Mouse (Mus musculus): Measurements from ENCODE around the gene Tmem59l. TPM values are rescaled to one million over a fixed set of nuclear protein-coding genes. Genes with fewer than 3 reads are reported as not detected.
"Not testable (repeated sequence)": the region's sequence is repeated elsewhere in the genome, so short reads cannot be mapped to it uniquely, and the experiment has no call there.

The Tmem59l gene
- polyA plus RNA-seq, 1 experiment from 2014 or later: 29.2 TPM

- Histone ChIP-seq H3K9ac (no peak overlapping the region), H3K36me3 (peaks cover 21% of the 10 kb centered on the region), H3K4me3 (no peak overlapping the region), H3K27ac (no peak overlapping the region), H3K4me2 (replicated peaks) (no peak overlapping the region), H3K27me3 (no peaks in the 10 kb centered on the region), H3K4me1 (peaks cover 12% of the 10 kb centered on the region), H3K9me3 (replicated peaks) (no peaks in the 10 kb centered on the region)
- 91% methylated on average over 6 of the region's 6 CpGs for WGBS
- ATAC-seq (ENCODE audit: low FRiP score): no peak
These were observed 31.9 kb upstream of the Tmem59l start for GRCm38 (mm10) chr8:70519043-70519442.

DNA sequence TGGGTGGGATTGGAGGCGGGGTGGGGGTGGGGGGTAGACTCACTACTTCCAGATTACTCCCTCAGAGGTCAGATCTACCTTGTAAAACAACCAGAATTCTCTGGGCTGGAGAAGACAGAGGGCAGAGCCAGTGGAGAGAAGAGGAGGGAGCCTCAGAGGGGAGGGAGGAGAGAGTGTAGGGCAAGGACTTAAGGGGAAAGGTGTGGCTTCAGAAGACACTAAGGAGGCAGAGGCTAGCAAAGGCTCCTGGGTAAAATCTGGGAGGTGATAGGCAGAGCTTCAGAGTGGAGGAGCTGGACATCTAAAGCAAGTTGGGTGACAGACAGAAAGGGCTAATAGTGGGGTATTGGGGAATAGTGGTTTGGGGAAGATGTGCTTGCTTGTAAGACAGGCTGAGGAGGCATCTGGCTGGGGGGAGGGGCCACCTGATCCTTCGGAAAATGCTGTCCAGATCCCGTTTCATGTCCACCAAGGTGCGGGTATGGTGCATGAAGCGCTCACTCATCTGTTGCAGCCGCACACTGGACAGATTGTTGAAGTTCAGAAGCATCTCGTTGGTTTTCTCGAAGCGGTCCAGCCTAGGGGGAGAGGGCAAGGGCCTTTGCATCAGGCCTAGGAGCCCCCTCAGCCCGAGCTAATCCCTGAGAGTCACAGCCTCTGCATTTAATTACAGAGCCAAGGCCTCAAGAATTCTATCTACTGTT, 30.9 kb upstream of the Tmem59l start:
- no peaks in the 10 kb centered on the region for H3K27me3 ChIP-seq
- H3K9ac ChIP-seq: no peak overlapping the region
- ATAC-seq (ENCODE audit: low FRiP score): no peak
- H3K27ac ChIP-seq: no peak overlapping the region
- peaks cover 30% of the 10 kb centered on the region for H3K36me3 ChIP-seq
- H3K4me3 ChIP-seq: no peak overlapping the region
- H3K4me2 ChIP-seq (replicated peaks): no peak overlapping the region
- WGBS: 65% methylated on average over 10 of the region's 10 CpGs
- peaks cover 6% of the 10 kb centered on the region for H3K4me1 ChIP-seq
- H3K9me3 ChIP-seq (replicated peaks): no peaks in the 10 kb centered on the region

GRCm38 (mm10) chr8:70513441-70513840, 26.3 kb upstream of the Tmem59l start:
- H3K36me3 ChIP-seq: peaks cover 38% of the 10 kb centered on the region
- H3K27me3 ChIP-seq: no peaks in the 10 kb centered on the region
- peaks cover 18% of the 10 kb centered on the region for H3K4me1 ChIP-seq
- H3K9ac ChIP-seq: no peak overlapping the region
- 72% methylated on average over 2 of the region's 2 CpGs for WGBS
- H3K4me3 ChIP-seq: no peak overlapping the region
- no peak overlapping the region for H3K27ac ChIP-seq
- no peaks in the 10 kb centered on the region for H3K9me3 ChIP-seq (replicated peaks)
- H3K4me2 ChIP-seq (replicated peaks): no peak overlapping the region
- no peak for ATAC-seq (ENCODE audit: low FRiP score)

DNA sequence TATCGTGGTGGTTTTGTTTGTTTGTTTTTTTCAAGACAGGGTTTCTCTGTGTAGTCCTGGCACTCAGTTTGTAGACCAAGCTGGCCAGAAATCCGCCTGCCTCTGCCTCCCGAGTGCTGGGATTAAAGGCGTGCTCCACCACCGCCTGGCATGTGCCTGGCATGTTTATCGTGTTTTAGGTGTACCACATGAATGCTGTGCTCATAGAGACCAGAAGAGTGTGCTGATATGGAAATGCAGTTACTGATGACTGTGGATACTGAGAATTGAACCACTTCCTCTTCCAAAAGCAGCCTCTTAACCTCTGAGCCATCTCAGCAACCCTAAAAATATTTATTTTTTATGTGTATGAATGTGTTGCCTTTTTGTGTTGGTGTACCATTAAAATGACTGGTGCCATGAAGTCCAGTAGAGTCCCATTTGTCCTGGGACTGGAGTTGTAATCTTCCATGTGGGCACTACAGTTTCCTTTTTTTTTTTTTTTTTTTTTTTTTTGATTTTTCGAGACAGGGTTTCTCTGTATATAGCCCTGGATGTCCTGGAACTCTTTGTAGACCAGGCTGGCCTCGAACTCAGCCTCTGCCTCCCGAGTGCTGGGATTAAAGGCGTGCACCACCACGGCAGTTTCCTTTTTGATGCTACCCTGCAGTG, 25.2 kb upstream of the Tmem59l start:
- Histone ChIP-seq H3K9me3 (replicated peaks) (no peaks in the 10 kb centered on the region), H3K9ac (0 out of 2 replicates have a peak overlapping the region, but pooled peaks have one; percentile 23), H3K4me3 (no peak overlapping the region), H3K4me1 (peaks cover 19% of the 10 kb centered on the region), H3K4me2 (replicated peaks) (no peak overlapping the region), H3K36me3 (peaks cover 46% of the 10 kb centered on the region), H3K27ac (no peak overlapping the region), H3K27me3 (no peaks in the 10 kb centered on the region)
- WGBS: 91% methylated on average over 11 of the region's 11 CpGs
- ATAC-seq (ENCODE audit: low FRiP score): no peak

- ATAC-seq (ENCODE audit: low FRiP score): no peak
- peaks cover 49% of the 10 kb centered on the region for H3K36me3 ChIP-seq
- 95% methylated on average over 2 of the region's 2 CpGs for WGBS
- H3K27me3 ChIP-seq: no peaks in the 10 kb centered on the region
- no peaks in the 10 kb centered on the region for H3K9me3 ChIP-seq (replicated peaks)
- no peak overlapping the region for H3K4me3 ChIP-seq
- peak overlapping the region; percentile 97; the same call in 1 of the 2 replicates for H3K4me2 ChIP-seq (replicated peaks)
- no peak overlapping the region for H3K27ac ChIP-seq
- peaks cover 19% of the 10 kb centered on the region for H3K4me1 ChIP-seq
- no peak overlapping the region for H3K9ac ChIP-seq
These were observed 24.6 kb upstream of the Tmem59l start for GRCm38 (mm10) chr8:70511770-70512169.

DNA sequence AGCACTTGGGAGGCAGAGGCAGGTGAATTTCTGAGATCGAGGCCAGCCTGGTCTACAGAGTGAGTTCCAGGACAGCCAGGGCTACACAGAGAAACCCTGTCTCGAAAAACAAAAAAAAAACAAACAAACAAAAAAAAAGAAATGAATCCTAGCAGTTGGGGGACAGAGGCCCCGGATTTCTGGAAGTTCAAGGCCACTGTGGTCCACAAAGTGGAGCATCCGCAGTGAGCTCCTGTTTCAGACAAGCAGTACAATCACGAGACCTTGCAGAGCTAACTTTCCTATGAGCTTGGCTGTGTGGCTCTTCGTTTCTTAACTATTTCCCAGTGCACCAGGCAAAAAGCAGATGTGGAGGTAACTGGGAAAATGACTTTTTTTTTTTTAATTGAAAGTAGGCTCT, 24.0 kb upstream of the Tmem59l start:
- not testable (repeated sequence) for H3K9ac ChIP-seq; H3K27me3 ChIP-seq; H3K9me3 ChIP-seq (replicated peaks); ATAC-seq (ENCODE audit: low FRiP score)
- Histone ChIP-seq H3K4me3 (peak overlapping the region; percentile 100), H3K4me2 (replicated peaks) (peak overlapping the region; percentile 97), H3K4me1 (peaks cover 19% of the 10 kb centered on the region), H3K27ac (peak overlapping the region; percentile 96; the same call in 1 of the 2 replicates), H3K36me3 (peaks cover 43% of the 10 kb centered on the region)
- 89% methylated on average over 6 of the region's 6 CpGs for WGBS

GRCm38 (mm10) chr8:70510228-70510915, 23.2 kb upstream of the Tmem59l start, which contains the start of gene Uba52:
Gene Uba52, minus strand, starts transcription at chr8:70510801.
- peak; percentile 84 for ATAC-seq (ENCODE audit: low FRiP score)
- H3K36me3 ChIP-seq: peaks cover 42% of the 10 kb centered on the region
- no peaks in the 10 kb centered on the region for H3K9me3 ChIP-seq (replicated peaks)
- H3K27ac ChIP-seq: peak within 1 kb of the TSS; percentile 96
- H3K4me1 ChIP-seq: peaks cover 25% of the 10 kb centered on the region
- peak within 1 kb of the TSS; percentile 100 for H3K4me3 ChIP-seq
- peak within 1 kb of the TSS; percentile 99 for H3K9ac ChIP-seq
- H3K4me2 ChIP-seq (replicated peaks): peak within 1 kb of the TSS; percentile 97
- WGBS: 1% methylated on average over 69 of the region's 74 CpGs
- no peaks in the 10 kb centered on the region for H3K27me3 ChIP-seq

GRCm38 (mm10) chr8:70509281-70509952, 22.3 kb upstream of the Tmem59l start:
- no peaks in the 10 kb centered on the region for H3K27me3 ChIP-seq
- 16% methylated on average over 25 of the region's 25 CpGs for WGBS
- peaks cover 33% of the 10 kb centered on the region for H3K4me1 ChIP-seq
- peak overlapping the region; percentile 96; the same call in 1 of the 2 replicates for H3K27ac ChIP-seq
- ATAC-seq (ENCODE audit: low FRiP score): no peak
- H3K4me2 ChIP-seq (replicated peaks): peak overlapping the region; percentile 97
- H3K36me3 ChIP-seq: peaks cover 38% of the 10 kb centered on the region
- H3K4me3 ChIP-seq: peak overlapping the region; percentile 100
- no peaks in the 10 kb centered on the region for H3K9me3 ChIP-seq (replicated peaks)
- H3K9ac ChIP-seq: peak overlapping the region; percentile 99

- 65% methylated on average over 5 of the region's 5 CpGs for WGBS
- Histone ChIP-seq H3K9ac (no peak overlapping the region), H3K36me3 (peaks cover 21% of the 10 kb centered on the region), H3K4me3 (peak overlapping the region; percentile 74; the same call in 1 of the 2 replicates), H3K27me3 (peaks cover 23% of the 10 kb centered on the region), H3K27ac (peak overlapping the region; percentile 94), H3K4me2 (replicated peaks) (peak overlapping the region; percentile 87; the same call in 1 of the 2 replicates), H3K9me3 (replicated peaks) (no peaks in the 10 kb centered on the region), H3K4me1 (peaks cover 44% of the 10 kb centered on the region)
- ATAC-seq (ENCODE audit: low FRiP score): no peak
These were observed 19.9 kb upstream of the Tmem59l start for GRCm38 (mm10) chr8:70507027-70507393.

DNA sequence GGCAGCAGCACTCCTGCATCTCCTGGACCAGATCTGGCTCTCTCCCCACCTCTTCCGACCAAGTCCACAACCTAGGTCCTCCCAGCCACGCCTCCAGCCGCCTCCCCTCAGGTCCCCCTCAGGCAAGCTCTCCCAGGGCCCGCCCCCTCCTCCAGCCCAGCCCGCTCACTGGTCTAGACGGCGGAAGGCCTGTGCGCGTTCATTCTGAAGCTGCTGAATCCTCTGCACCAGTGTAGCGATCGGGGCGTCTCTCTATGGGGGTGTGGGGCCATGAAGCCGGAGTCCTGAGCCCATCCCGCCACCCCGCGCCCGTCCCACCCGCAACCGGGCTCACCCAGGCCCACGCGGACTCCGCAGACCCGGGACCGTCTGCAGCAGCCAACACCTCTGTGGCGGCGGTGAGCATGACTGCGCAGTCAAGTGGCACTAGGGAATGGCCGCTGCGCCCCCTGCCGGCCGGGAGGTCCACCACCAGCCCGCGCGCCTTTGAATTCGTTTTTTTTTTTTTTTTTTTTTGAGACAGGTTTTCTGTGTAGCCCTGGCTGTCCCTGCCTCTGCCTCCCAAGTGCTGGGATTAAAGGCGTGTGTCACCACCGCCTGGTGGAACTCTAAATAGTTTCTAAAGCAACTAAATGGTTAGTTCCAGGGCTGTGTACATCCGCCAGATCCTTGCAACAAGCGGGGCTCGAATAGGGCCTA, 19.3 kb upstream of the Tmem59l start, which contains the start of gene Rex1bd:
Rex1bd (minus strand) TSS at position 425 of the 699 bp plus-strand sequence.
- ATAC-seq (ENCODE audit: low FRiP score): peak; percentile 85
- 1% methylated on average over 40 of the region's 40 CpGs for whole genome bisulfite sequencing
- H3K4me1 ChIP-seq: peaks cover 43% of the 10 kb centered on the region

DNA sequence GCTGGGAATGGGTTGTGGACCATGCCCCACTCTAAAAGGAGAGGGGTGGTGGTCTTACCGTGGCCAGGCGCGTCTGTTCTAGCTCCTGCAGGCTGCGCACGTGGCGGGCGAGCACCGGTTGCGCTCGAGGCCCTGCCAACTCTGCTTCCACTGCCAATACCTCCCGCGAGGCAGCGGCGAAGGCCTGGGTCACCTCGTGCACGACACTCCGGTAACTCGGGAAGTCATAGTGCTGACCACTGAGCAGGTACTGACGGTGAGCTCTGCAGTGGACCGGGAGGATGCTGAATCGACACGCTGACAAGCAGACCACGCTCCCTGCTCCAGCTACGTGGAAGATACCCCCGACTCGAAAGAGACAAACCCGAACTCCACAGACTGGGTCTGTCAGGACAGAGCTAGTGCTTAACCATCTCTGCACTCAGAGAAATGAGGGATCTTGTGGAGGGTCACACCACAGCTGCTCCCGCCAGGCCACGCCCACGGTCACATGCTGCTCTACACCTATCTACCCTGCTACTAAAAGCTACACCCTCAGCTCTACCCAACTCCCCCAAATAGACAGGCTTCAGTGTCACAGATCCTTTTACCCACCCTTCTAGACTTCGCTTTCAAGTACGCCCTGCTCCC, 18.7 kb upstream of the Tmem59l start:
- ATAC-seq (ENCODE audit: low FRiP score): peak; percentile 18; the same call in 1 of the 2 replicates
- peak overlapping the region; percentile 94 for H3K27ac ChIP-seq
- 36% methylated on average over 32 of the region's 32 CpGs for WGBS

More for the DNA sequence above, 19.3 kb upstream of the Tmem59l start, which contains the start of gene Rex1bd:
- Histone ChIP-seq H3K9ac (peak within 1 kb of the TSS; percentile 85), H3K36me3 (peaks cover 21% of the 10 kb centered on the region), H3K4me3 (peak within 1 kb of the TSS; percentile 74), H3K27ac (peak within 1 kb of the TSS; percentile 94), H3K9me3 (replicated peaks) (no peaks in the 10 kb centered on the region), H3K27me3 (peaks cover 28% of the 10 kb centered on the region), H3K4me2 (replicated peaks) (peak within 1 kb of the TSS; percentile 87)

More for the DNA sequence above, 18.7 kb upstream of the Tmem59l start:
- peaks cover 35% of the 10 kb centered on the region for H3K27me3 ChIP-seq
- peak overlapping the region; percentile 85 for H3K9ac ChIP-seq
- peak overlapping the region; percentile 74 for H3K4me3 ChIP-seq
- H3K36me3 ChIP-seq: peaks cover 21% of the 10 kb centered on the region
- H3K4me1 ChIP-seq: peaks cover 45% of the 10 kb centered on the region
- H3K9me3 ChIP-seq (replicated peaks): no peaks in the 10 kb centered on the region
- peak overlapping the region; percentile 87 for H3K4me2 ChIP-seq (replicated peaks)

All from hindbrain, embryonic 12.5 days (tissue).